Mouse (Mus musculus) kidney, embryonic 16.5 days (tissue): Measurements from ENCODE around the gene Apoc4. TPM values are rescaled to one million over a fixed set of nuclear protein-coding genes. Genes with fewer than 3 reads are reported as not detected.

Experiments used
- ATAC-seq: fragments of 200-750 bp; cut with Nextera tagmentation; 2 replicates; pipeline ENCODE4 v1.8.0; 2017; ENCODE audit warnings: moderate TSS enrichment; ENCODE audit not compliant: low FRiP score, low TSS enrichment
- H3K27ac ChIP-seq: fragments of 300-500 bp; sonication (generic); 2 replicates; pipeline ENCODE4 v1.5.1; 2014; ENCODE audit warnings: low read length
- H3K27me3 ChIP-seq: fragments of 300-500 bp; sonication (generic); 2 replicates; pipeline ENCODE4 v1.6.1; 2014; ENCODE audit warnings: low read length, control low read depth, mixed read lengths; ENCODE audit not compliant: insufficient read depth
- H3K36me3 ChIP-seq: fragments of 300-500 bp; sonication (generic); 2 replicates; pipeline ENCODE4 v1.6.1; 2014; ENCODE audit warnings: low read length, control low read depth, mixed read lengths; ENCODE audit not compliant: insufficient read depth
- H3K4me1 ChIP-seq: fragments of 300-500 bp; sonication (generic); 2 replicates; pipeline ENCODE4 v1.6.1; 2014; ENCODE audit warnings: low read length, control low read depth, mixed read lengths; ENCODE audit not compliant: insufficient read depth
- H3K4me2 ChIP-seq: fragments of 300-500 bp; sonication (generic); replicated peaks from 2 replicates; pipeline ENCODE4 v1.6.1; 2014; ENCODE audit warnings: low read depth, low read length
- H3K4me3 ChIP-seq: fragments of 300-500 bp; sonication (generic); 2 replicates; pipeline ENCODE4 v1.5.1; 2014; ENCODE audit warnings: mild to moderate bottlenecking, low read length
- H3K9ac ChIP-seq: fragments of 300-500 bp; sonication (generic); replicated peaks from 2 replicates; pipeline ENCODE4 v1.6.1; 2014; ENCODE audit warnings: low read length
- H3K9me3 ChIP-seq: fragments of 300-500 bp; sonication (generic); 2 replicates; pipeline ENCODE4 v1.6.1; 2016; ENCODE audit warnings: low read length, control low read depth
- WGBS: fragments of 180-500 bp; shearing (Covaris S2); extraction: QIAGEN DNeasy Blood & Tissue Kit; methylation state at CpG from one replicate; pipeline ENCODE4 v1.1.7; 2014; 5-methylcytosine and 5-hydroxymethylcytosine counted together
- polyA plus RNA-seq: library from polyadenylated mRNA; unstranded; fragments of >200 nt; fragmentation: Nextera tagmentation; extraction: Ambion mirVana; gene quantifications from 2 replicates; pipeline ENCODE4 v1.2.1, GENCODE M21; 2015

Apoc4 gene
- polyA plus RNA-seq, 1 experiment from 2014 or later, result 2.2 TPM

DNA sequence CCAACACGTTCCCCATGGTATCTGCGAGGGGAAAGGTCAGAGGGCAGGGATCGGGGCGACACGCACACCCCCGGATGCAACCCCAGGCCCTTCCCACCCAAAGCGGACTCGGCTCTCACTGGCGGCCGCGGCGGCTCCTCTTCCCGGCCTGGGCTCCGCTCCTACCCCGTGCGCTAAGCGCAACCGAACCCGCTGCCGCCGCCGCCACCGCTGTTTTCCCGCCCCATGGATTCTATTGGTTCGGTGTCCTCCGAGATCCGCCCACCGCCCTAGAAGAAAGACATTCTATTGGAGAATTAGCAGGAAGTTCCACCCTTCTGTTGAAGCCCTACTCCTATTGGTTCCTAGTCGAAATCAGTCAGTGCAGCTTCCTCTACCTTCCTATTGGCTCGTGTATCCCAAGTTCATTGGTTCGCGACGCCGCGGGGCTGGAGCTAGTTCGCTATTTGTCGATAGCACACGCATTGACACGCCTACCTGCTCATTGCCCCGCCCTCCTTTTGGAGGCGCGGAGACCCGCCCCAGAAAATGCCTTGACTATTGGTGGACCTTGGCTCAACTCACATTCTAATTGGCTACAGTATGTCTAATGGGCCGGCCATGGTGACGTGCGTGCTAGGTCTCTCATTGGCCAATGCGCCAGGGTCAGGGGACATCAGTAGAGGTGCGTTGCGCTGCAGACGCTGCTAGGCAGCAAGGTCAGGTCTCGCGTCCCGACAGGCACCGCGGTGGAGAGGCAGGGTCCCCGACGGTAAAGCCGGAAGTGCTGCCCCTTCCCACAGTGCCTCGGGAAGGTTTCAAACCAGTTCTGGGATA lies 34.2 kb upstream of the Apoc4 start, which contains the start of gene Tomm40:
TSS of gene Tomm40 (minus strand) at position 200 of the 816 bp plus-strand sequence.
- Histone ChIP-seq H3K4me3 (peak within 1 kb of the TSS; percentile 81), H3K9me3 (peaks cover under 1% of the 10 kb centered on the region), H3K4me1 (peaks cover 22% of the 10 kb centered on the region), H3K9ac (peak within 1 kb of the TSS; percentile 95), H3K27me3 (no peaks in the 10 kb centered on the region), H3K36me3 (peaks cover 56% of the 10 kb centered on the region), H3K4me2 (peak within 1 kb of the TSS; percentile 79), H3K27ac (peak within 1 kb of the TSS; percentile 83)
- WGBS, result under 1% methylated on average over 59 of the region's 59 CpGs
- ATAC-seq, result peak; percentile 100

DNA sequence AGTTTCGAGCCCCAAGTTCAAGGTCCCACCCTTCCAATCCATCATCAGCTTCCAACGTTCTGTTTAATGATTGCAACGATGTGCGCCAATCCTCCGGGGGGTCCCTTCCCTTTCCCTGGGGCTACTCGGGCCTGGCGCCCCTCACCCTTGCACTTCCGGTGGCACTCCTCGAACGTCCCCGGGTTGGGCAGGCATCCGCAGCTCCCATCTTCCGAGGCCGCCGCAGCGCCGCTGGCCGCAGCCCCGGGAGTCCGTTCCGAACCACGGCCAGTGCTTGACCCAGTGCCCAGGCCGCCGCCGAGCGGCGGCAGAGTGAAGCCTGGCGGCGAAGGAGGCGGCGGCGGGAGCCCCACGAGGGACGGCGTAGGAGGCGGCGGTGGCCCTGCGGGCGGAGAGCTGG lies 33.6 kb upstream of the Apoc4 start:
- Histone ChIP-seq H3K4me2 (peak overlapping the region; percentile 79), H3K27ac (peak overlapping the region; percentile 64), H3K9ac (peak overlapping the region; percentile 95), H3K4me3 (peak overlapping the region; percentile 81), H3K36me3 (peaks cover 55% of the 10 kb centered on the region), H3K9me3 (no peaks in the 10 kb centered on the region), H3K27me3 (no peaks in the 10 kb centered on the region), H3K4me1 (peaks cover 22% of the 10 kb centered on the region)
- no peak for ATAC-seq
- under 1% methylated on average over 39 of the region's 39 CpGs for WGBS

DNA sequence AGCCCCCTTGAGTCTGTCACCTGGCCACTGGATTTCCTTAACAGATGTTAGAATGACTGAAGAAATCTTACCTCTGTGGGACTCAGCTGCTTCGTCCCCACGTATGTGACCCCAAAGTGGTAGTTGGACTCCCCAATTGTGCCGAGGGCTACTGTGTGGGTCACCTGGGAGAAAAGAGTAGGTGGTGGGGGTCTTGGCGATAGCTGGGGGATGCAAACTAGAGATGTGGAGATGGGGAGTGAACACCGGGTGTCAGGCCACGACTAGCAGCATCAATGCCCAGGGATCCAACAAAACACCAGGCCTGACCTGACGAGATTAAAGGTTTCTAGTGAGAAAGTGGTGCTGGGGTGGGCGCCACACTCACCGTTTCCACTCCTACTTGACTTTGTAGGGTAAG lies 32.3 kb upstream of the Apoc4 start:
- Histone ChIP-seq H3K4me2 (no peak overlapping the region), H3K9me3 (no peaks in the 10 kb centered on the region), H3K9ac (no peak overlapping the region), H3K27me3 (no peaks in the 10 kb centered on the region), H3K4me1 (peaks cover 22% of the 10 kb centered on the region), H3K36me3 (peaks cover 58% of the 10 kb centered on the region), H3K4me3 (no peak overlapping the region), H3K27ac (no peak overlapping the region)
- no peak for ATAC-seq
- WGBS, result 81% methylated on average over 9 of the region's 9 CpGs

DNA sequence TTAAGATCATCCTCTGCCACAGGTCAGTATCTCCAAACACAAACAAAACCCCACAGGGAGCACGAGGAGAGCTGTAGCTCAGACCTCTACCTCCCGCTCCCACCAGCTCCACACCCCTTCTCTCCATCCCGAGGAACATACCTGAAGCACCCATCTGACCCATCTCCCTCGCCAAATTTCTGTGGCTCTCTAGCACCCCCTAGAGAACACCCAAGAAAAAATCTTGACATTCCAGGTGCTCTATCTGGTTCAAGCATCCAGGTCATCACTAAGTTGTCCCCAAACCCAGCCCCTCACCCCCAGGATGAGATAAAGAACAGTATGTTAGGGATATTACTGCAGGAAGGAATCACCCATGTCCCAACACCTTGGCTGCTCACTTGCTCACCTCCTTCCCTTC lies 31.9 kb upstream of the Apoc4 start:
- no peak for ATAC-seq
- Histone ChIP-seq H3K4me1 (peaks cover 22% of the 10 kb centered on the region), H3K36me3 (peaks cover 57% of the 10 kb centered on the region), H3K9ac (no peak overlapping the region), H3K27me3 (no peaks in the 10 kb centered on the region), H3K4me2 (no peak overlapping the region), H3K27ac (no peak overlapping the region), H3K4me3 (no peak overlapping the region), H3K9me3 (no peaks in the 10 kb centered on the region)
- WGBS, result 49% methylated on average over 4 of the region's 4 CpGs

DNA sequence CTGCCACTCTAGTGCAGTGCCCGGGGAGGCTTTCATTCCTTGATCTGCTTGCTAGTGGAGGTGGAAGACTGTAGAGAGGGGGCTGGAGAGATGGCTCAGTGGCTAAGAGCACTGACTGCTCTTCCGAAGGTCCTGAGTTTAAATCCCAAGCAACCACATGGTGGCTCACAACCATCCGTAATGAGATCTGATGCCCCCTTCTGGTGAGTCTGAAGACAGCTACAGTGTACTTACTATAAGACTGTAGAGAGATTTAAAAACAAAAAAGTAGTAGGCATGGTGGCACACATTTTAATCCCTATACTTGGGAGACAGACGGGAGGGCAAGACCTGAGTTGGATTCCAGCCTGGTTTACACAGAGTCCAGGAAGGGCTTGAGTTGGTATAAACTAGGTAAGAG lies 31.1 kb upstream of the Apoc4 start:
- Histone ChIP-seq H3K4me1 (peaks cover 22% of the 10 kb centered on the region), H3K36me3 (peaks cover 62% of the 10 kb centered on the region), H3K9ac (no peak overlapping the region), H3K4me3 (no peak overlapping the region), H3K9me3 (no peaks in the 10 kb centered on the region), H3K27me3 (no peaks in the 10 kb centered on the region), H3K27ac (no peak overlapping the region), H3K4me2 (no peak overlapping the region)
- no peak for ATAC-seq
- WGBS, result 84% methylated on average over 4 of the region's 4 CpGs

DNA sequence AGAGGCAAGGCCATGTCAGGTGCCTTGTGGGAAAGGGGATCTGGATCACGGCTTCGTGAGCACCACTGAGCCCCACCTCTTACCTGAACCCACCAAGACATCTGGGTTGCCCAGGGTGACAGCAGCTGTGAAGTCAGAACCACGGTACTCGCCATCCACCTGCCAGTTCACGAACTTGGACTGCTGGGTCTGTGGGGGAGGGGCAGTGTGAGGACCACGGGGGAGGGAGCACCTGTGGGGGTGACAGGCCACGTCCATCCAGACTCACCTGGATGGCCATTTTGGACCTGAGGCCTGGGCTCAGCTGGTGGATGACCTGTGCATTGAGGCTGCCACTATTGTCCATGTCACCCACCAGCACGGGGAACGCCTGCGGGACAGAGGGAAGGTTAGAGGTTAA lies 29.4 kb upstream of the Apoc4 start:
- H3K27me3 ChIP-seq, result no peaks in the 10 kb centered on the region
- WGBS, result 86% methylated on average over 10 of the region's 10 CpGs
- no peak overlapping the region for H3K27ac ChIP-seq
- H3K9ac ChIP-seq, result no peak overlapping the region
- no peaks in the 10 kb centered on the region for H3K9me3 ChIP-seq
- peaks cover 14% of the 10 kb centered on the region for H3K4me1 ChIP-seq
- H3K4me3 ChIP-seq, result no peak overlapping the region
- peaks cover 65% of the 10 kb centered on the region for H3K36me3 ChIP-seq
- ATAC-seq, result no peak
- no peak overlapping the region for H3K4me2 ChIP-seq

DNA sequence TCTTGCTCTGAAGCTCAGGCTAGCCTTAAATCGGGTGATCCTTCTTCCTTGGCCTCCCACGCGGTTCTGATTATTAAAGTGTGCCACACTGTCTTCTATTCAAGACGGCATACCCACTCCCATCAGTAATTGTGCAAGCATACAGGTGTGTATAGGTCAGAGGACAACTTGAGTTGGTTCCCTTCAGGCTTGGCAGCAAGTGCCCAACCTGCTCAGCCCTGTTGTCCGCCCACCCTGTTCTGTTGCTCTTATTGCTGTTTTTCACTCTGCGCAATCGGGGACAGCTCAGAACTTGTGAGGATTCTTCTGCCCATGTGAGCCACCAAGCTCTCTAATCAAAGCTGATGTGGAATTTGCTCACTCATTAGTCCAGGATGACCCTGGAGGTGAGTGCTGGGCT lies 24.0 kb upstream of the Apoc4 start:
- Histone ChIP-seq H3K27ac (no peak overlapping the region), H3K36me3 (peaks cover 65% of the 10 kb centered on the region), H3K4me1 (peaks cover 6% of the 10 kb centered on the region; the same call in 1 of the 2 replicates), H3K4me3 (no peak overlapping the region), H3K9ac (no peak overlapping the region), H3K27me3 (no peaks in the 10 kb centered on the region), H3K4me2 (no peak overlapping the region), H3K9me3 (no peaks in the 10 kb centered on the region)
- 97% methylated on average over 7 of the region's 7 CpGs for WGBS
- no peak for ATAC-seq

DNA sequence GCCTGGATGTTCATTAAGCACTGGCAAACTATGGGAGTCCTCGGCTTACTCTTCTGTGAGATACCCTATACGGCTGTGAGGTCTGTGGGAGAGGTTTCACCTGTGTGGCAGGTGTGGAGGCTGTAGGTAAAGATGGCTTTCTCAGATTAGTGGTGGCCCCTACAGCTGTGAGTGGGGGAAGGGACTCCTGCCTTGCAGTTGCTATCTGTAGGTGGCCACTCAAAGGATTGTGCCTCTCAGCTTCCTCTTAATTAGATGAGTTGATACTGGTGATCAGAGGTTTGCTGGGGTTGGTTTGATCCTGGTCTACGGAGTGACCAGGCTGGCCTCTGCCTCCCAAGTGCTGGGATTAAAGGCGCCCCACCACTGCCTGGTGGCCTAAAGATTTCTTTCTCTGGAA lies 23.2 kb upstream of the Apoc4 start:
- 90% methylated on average over 4 of the region's 4 CpGs for WGBS
- Histone ChIP-seq H3K27me3 (no peaks in the 10 kb centered on the region), H3K4me3 (no peak overlapping the region), H3K9ac (no peak overlapping the region), H3K4me2 (no peak overlapping the region), H3K27ac (no peak overlapping the region), H3K9me3 (no peaks in the 10 kb centered on the region), H3K36me3 (peaks cover 59% of the 10 kb centered on the region), H3K4me1 (peaks cover 9% of the 10 kb centered on the region)
- ATAC-seq, result no peak

GRCm38 (mm10) chr7:19702859-19703555 lies 21.7 kb upstream of the Apoc4 start:
- Histone ChIP-seq H3K27ac (no peak overlapping the region), H3K4me2 (no peak overlapping the region), H3K4me3 (no peak overlapping the region), H3K9me3 (no peaks in the 10 kb centered on the region), H3K36me3 (peaks cover 46% of the 10 kb centered on the region), H3K4me1 (peaks cover 23% of the 10 kb centered on the region), H3K27me3 (no peaks in the 10 kb centered on the region), H3K9ac (no peak overlapping the region)
- no peak for ATAC-seq
- whole genome bisulfite sequencing, result 89% methylated on average over 14 of the region's 16 CpGs
